Mouse (Mus musculus) myocyte (in vitro differentiated cells): Measurements from ENCODE around the gene Pdzd2.

ENCODE experiments used
- E2F4 ChIP-seq: IDR thresholded peaks from one replicate; pipeline ENCODE4 v1.6.1; 2011; ENCODE audit warnings: mild to moderate bottlenecking, control low read depth, moderate library complexity; ENCODE audit not compliant: insufficient read depth
- MAX ChIP-seq: IDR thresholded peaks from one replicate; pipeline ENCODE4 v1.6.1; 2011; ENCODE audit warnings: low read depth, mild to moderate bottlenecking, control low read depth
- POLR2A ChIP-seq: IDR thresholded peaks from one replicate; pipeline ENCODE4 v1.6.1; 2011; ENCODE audit warnings: low read depth, mild to moderate bottlenecking, control low read depth, moderate library complexity; ENCODE audit not compliant: insufficient read length

- TF ChIP-seq E2F4 (no peak), POLR2A (no peak), MAX (no peak)
Observed at GRCm38 (mm10) chr15:12317290-12317689, 422.4 kb downstream of the Pdzd2 start.
